Mouse (Mus musculus): ENCODE measurements around the gene Skp1a. TPM values are rescaled to one million over a fixed set of nuclear protein-coding genes. Genes with fewer than 3 reads are reported as not detected.

Skp1a gene
- polyA plus RNA-seq, 1 experiment from 2014 or later, result 277 TPM

GRCm38 (mm10) chr11:52279611-52280145 lies 47.9 kb downstream of the Skp1a start:
- no peak overlapping the region for H3K4me2 ChIP-seq
- H3K9ac ChIP-seq, result no peak overlapping the region
- peaks cover 45% of the 10 kb centered on the region for H3K27me3 ChIP-seq
- H3K9me3 ChIP-seq (replicated peaks), result no peaks in the 10 kb centered on the region
- no peak overlapping the region for H3K27ac ChIP-seq (replicated peaks)
- 85% methylated on average over 8 of the region's 8 CpGs for WGBS (ENCODE audit: insufficient replicate concordance)
- no peaks in the 10 kb centered on the region for H3K36me3 ChIP-seq (replicated peaks)
- no peak for ATAC-seq (ENCODE audit: insufficient read depth)
- H3K4me3 ChIP-seq (replicated peaks), result no peak overlapping the region
- peaks cover 22% of the 10 kb centered on the region for H3K4me1 ChIP-seq (replicated peaks)

DNA sequence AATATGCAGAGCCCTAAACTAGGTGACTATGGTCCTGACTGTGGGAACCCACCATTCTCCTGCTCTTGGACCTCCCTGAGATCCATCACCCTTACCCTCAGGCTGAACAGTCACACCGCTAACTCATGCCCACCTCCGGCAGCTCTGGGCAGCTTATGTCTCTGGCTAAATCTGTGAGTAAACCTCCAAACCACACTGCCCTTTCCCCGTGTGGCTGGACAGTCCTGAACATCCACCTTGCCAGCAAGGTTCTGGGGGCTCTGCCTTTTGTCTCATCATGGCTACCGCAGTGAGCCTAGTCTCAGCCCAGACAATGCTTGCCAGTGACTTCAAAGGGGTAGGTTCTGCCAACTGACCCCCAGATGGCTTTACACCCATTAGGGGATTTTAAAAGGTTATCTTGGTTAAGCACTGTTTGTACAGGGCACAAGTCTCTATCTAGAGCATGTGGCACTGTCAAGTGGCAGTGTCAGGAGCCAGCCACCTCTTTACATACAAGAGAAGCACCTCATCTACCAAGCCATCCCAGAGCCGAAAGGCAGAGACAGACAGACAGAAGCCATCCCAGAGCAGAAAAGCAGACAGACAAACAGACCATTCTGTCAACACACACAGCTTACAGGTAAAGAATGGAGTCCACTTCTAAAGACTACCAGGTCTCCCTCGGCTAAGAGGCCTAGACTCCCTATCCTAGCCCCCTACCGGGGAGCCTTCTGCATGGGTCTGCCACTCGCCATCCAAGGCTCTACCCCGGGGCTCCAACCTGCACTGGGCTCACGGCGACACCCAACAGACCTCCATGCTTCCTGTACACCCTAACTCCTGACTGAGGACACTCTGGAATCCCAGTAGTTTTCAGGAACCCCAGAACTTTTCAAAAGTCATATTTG lies 49.0 kb downstream of the Skp1a start:
- Histone ChIP-seq H3K36me3 (replicated peaks) (no peaks in the 10 kb centered on the region), H3K27me3 (peaks cover 57% of the 10 kb centered on the region), H3K9me3 (replicated peaks) (no peaks in the 10 kb centered on the region), H3K4me3 (replicated peaks) (no peak overlapping the region), H3K27ac (replicated peaks) (no peak overlapping the region), H3K4me2 (no peak overlapping the region), H3K4me1 (replicated peaks) (peaks cover 22% of the 10 kb centered on the region), H3K9ac (no peak overlapping the region)
- no peak for ATAC-seq (ENCODE audit: insufficient read depth)
- 70% methylated on average over 11 of the region's 11 CpGs for WGBS (ENCODE audit: insufficient replicate concordance)

DNA sequence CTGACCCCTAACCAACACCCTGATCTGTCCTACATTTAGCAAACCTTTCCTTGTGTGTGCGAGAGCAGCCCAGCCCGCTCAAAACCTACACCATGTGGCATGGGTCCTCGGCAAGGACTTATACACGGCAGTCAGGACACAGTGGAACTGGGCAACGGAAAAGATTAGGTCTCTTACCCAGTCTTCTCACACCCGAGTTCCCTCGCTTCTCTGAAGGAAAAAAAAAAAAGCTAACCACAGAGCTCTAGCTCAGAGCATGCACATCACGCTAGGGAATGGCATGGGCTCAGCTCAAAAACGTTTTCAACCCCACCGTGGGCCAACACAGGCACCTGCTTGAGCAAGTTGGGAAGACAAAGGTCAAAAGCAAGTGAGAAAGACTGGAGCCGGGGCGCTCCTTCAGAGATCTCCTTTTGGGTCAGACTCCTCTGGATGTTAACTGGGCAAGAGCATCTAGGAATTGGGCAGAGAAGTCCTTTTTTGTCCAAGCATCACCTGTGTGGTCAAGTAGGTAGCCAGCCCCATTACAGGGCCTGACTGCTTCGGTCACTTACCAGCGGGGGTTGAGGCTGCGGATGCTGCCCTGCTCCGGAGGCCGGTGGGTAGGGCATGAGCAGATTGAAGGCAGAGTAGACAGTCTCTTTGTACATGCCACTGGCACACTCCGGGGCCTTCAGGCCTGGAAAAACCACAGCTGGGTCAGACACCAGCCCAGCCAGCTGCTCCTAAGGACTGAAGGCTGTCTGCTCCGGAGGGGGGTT lies 50.0 kb downstream of the Skp1a start:
- Histone ChIP-seq H3K36me3 (replicated peaks) (no peaks in the 10 kb centered on the region), H3K4me2 (0 out of 2 replicates have a peak overlapping the region, but pooled peaks have one; percentile 86), H3K27me3 (peaks cover 66% of the 10 kb centered on the region), H3K9me3 (replicated peaks) (no peaks in the 10 kb centered on the region), H3K4me3 (replicated peaks) (no peak overlapping the region), H3K27ac (replicated peaks) (no peak overlapping the region), H3K9ac (no peak overlapping the region), H3K4me1 (replicated peaks) (peaks cover 22% of the 10 kb centered on the region)
- no peak for ATAC-seq (ENCODE audit: insufficient read depth)
- 55% methylated on average over 19 of the region's 19 CpGs for WGBS (ENCODE audit: insufficient replicate concordance)

GRCm38 (mm10) chr11:52282420-52282773 lies 50.6 kb downstream of the Skp1a start:
- H3K9ac ChIP-seq, result 0 out of 2 replicates have a peak overlapping the region, but pooled peaks have one; percentile 15
- peaks cover 70% of the 10 kb centered on the region for H3K27me3 ChIP-seq

DNA sequence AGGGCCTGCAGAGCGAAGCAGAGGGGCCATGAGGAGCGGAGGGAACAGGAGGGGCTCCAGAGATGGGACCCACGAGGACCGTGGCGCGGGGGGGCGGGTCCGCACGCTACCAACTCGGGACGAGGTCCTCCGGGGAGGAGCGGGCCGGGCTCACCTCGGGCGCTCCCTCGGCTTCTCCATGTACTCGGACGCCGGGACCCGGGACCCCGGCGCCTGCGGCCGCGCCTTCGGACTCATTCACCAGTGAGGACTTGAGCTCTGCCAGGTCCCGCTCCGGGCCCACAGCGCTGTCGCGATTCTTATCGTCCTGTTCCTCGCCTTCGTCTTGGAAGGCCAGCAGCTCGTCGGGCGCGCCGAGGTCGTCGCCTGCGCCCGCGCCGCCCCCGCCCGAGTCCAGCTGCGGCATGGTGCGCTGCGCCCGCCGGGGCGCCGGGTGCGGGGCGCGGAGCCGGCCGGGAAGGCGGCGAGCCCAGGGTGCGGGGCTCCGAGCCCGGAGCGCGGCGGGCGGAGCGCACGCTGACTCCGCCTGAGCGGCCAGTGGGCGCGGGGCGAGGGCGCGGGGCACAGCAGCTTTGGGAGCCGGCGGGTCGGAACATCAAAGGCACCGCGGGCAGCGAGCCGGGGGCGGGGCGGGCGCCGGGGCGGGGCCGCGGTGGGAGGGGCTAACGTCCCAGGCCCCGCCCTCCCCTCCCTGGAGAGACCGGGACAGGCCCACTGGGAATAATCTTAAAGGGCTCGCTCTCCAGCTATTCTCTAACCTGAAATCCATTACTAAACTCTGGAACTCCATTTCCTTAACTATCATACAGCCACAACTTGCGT lies 51.2 kb downstream of the Skp1a start, which contains the start of gene Tcf7:
Gene Tcf7 (minus strand): TSS at position 241 of the 822 bp plus-strand sequence.
- H3K27me3 ChIP-seq, result peaks cover 70% of the 10 kb centered on the region
- H3K4me2 ChIP-seq, result peak within 1 kb of the TSS; percentile 86
- no peak within 1 kb of the TSS for H3K27ac ChIP-seq (replicated peaks)
- ATAC-seq (ENCODE audit: insufficient read depth), result peak; percentile 57
- H3K9me3 ChIP-seq (replicated peaks), result no peaks in the 10 kb centered on the region
- peaks cover 22% of the 10 kb centered on the region for H3K4me1 ChIP-seq (replicated peaks)
- no peaks in the 10 kb centered on the region for H3K36me3 ChIP-seq (replicated peaks)
- H3K9ac ChIP-seq, result 0 out of 2 replicates have a peak within 1 kb of the TSS, but pooled peaks have one; percentile 15
- WGBS (ENCODE audit: insufficient replicate concordance), result under 1% methylated on average over 95 of the region's 97 CpGs
- peak within 1 kb of the TSS; percentile 60 for H3K4me3 ChIP-seq (replicated peaks)

More at GRCm38 (mm10) chr11:52282420-52282773, 50.6 kb downstream of the Skp1a start:
- Histone ChIP-seq H3K36me3 (replicated peaks) (no peaks in the 10 kb centered on the region), H3K4me1 (replicated peaks) (peaks cover 22% of the 10 kb centered on the region), H3K4me3 (replicated peaks) (peak overlapping the region; percentile 60), H3K9me3 (replicated peaks) (no peaks in the 10 kb centered on the region), H3K27ac (replicated peaks) (no peak overlapping the region), H3K4me2 (peak overlapping the region; percentile 86)
- 5% methylated on average over 19 of the region's 19 CpGs for WGBS (ENCODE audit: insufficient replicate concordance)
- 0 out of 2 replicates have a peak, but pooled peaks have one; percentile 5 for ATAC-seq (ENCODE audit: insufficient read depth)

DNA sequence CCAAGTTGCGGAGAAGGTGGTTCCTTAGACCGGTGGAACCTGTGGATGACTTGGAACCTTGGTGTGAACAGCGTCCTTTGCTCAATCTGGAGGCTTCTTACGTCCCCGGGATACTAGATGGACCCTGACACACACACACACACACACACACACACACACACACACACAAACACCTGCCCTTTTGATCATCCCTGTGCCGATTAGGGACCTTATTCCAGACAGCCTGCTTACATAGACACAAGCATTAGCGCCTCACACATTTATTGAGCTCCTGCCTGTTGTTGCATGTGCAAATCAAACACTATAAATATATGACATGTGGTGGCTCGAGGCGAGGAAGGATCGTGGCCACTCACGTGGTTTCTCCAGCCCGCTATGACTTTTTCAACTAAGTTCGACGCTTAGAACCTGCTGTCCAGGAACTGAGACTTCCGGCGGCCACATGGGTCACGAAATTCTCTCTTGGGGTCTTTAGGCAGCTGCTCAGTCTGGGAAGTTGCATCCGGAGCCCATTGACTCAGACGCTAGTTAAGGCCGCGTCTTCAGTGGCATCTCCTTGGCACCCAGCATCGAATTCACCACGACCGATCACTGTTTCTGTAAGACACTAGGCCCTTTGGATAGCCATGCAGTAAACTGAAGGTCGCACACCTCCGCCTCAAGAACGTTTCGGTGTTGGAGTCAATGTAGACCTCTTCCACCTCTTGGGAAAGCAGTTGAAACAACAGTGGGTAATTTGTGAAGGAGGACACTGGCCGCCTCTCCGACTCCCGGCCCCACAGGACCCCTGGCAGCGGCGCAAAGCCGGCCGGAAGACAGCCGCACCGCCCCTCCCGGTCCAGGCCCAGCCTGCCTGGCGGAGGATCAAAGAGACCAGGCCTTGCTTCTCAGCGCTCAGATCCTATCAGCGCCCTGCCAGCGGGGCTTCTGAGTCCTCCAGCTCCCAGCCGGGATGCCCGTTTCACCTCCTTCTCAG lies 52.1 kb downstream of the Skp1a start:
- no peak overlapping the region for H3K27ac ChIP-seq (replicated peaks)
- peaks cover 70% of the 10 kb centered on the region for H3K27me3 ChIP-seq
- ATAC-seq (ENCODE audit: insufficient read depth), result no peak
- no peaks in the 10 kb centered on the region for H3K9me3 ChIP-seq (replicated peaks)
- no peaks in the 10 kb centered on the region for H3K36me3 ChIP-seq (replicated peaks)
- peak overlapping the region; percentile 86 for H3K4me2 ChIP-seq
- peaks cover 22% of the 10 kb centered on the region for H3K4me1 ChIP-seq (replicated peaks)
- 10% methylated on average over 44 of the region's 44 CpGs for WGBS (ENCODE audit: insufficient replicate concordance)
- H3K4me3 ChIP-seq (replicated peaks), result peak overlapping the region; percentile 60
- H3K9ac ChIP-seq, result no peak overlapping the region

- H3K36me3 ChIP-seq (replicated peaks), result no peaks in the 10 kb centered on the region
- WGBS (ENCODE audit: insufficient replicate concordance), result 53% methylated on average over 16 of the region's 16 CpGs
- peaks cover 22% of the 10 kb centered on the region for H3K4me1 ChIP-seq (replicated peaks)
- no peaks in the 10 kb centered on the region for H3K9me3 ChIP-seq (replicated peaks)
- no peak overlapping the region for H3K4me3 ChIP-seq (replicated peaks)
- peaks cover 57% of the 10 kb centered on the region for H3K27me3 ChIP-seq
- no peak for ATAC-seq (ENCODE audit: insufficient read depth)
- no peak overlapping the region for H3K27ac ChIP-seq (replicated peaks)
- H3K4me2 ChIP-seq, result no peak overlapping the region
- H3K9ac ChIP-seq, result no peak overlapping the region
These were observed 54.6 kb downstream of the Skp1a start for GRCm38 (mm10) chr11:52286301-52286957.

- Histone ChIP-seq H3K27ac (replicated peaks) (no peak overlapping the region), H3K4me2 (no peak overlapping the region), H3K4me3 (replicated peaks) (no peak overlapping the region), H3K9ac (no peak overlapping the region), H3K27me3 (peaks cover 52% of the 10 kb centered on the region), H3K9me3 (replicated peaks) (no peaks in the 10 kb centered on the region), H3K4me1 (replicated peaks) (peaks cover 22% of the 10 kb centered on the region), H3K36me3 (replicated peaks) (no peaks in the 10 kb centered on the region)
- ATAC-seq (ENCODE audit: insufficient read depth), result no peak
- 42% methylated on average over 4 of the region's 4 CpGs for WGBS (ENCODE audit: insufficient replicate concordance)
These were observed 55.1 kb downstream of the Skp1a start for GRCm38 (mm10) chr11:52286958-52287305.

- no peak overlapping the region for H3K9ac ChIP-seq
- no peaks in the 10 kb centered on the region for H3K4me1 ChIP-seq (replicated peaks)
- no peak overlapping the region for H3K4me3 ChIP-seq (replicated peaks)
- no peaks in the 10 kb centered on the region for H3K36me3 ChIP-seq (replicated peaks)
- no peak for ATAC-seq (ENCODE audit: insufficient read depth)
- H3K9me3 ChIP-seq (replicated peaks), result no peaks in the 10 kb centered on the region
- peaks cover 2% of the 10 kb centered on the region; the same call in 1 of the 2 replicates for H3K27me3 ChIP-seq
- H3K27ac ChIP-seq (replicated peaks), result no peak overlapping the region
- 47% methylated on average over 7 of the region's 7 CpGs for WGBS (ENCODE audit: insufficient replicate concordance)
- no peak overlapping the region for H3K4me2 ChIP-seq
These were observed 60.6 kb downstream of the Skp1a start for GRCm38 (mm10) chr11:52292346-52292745.

Measured in liver, embryonic 15.5 days (tissue).